Mouse (Mus musculus) cortical plate, adult 2 months (tissue): ENCODE measurements at regions not wholly inside any gene's neighbourhood (a gene's known extent, or its start where the extent isn't known, plus 50 kb on each side); places are given as distances from the start of the nearest gene placed in this dataset.

Experiments used
- CTCF ChIP-seq: fragments of 200-500 bp; IDR thresholded peaks from 2 replicates; pipeline ENCODE4 v1.5.1; 2011; ENCODE audit warnings: mild to moderate bottlenecking, control low read depth, low read length; ENCODE audit not compliant: insufficient read depth; ENCODE audit errors: extremely low read depth
- POLR2A ChIP-seq: fragments of 200-500 bp; IDR thresholded peaks from 2 replicates; pipeline ENCODE4 v1.6.1; 2011; ENCODE audit warnings: mild to moderate bottlenecking, low read length, control low read depth; ENCODE audit not compliant: insufficient read depth; ENCODE audit errors: extremely low read depth

DNA sequence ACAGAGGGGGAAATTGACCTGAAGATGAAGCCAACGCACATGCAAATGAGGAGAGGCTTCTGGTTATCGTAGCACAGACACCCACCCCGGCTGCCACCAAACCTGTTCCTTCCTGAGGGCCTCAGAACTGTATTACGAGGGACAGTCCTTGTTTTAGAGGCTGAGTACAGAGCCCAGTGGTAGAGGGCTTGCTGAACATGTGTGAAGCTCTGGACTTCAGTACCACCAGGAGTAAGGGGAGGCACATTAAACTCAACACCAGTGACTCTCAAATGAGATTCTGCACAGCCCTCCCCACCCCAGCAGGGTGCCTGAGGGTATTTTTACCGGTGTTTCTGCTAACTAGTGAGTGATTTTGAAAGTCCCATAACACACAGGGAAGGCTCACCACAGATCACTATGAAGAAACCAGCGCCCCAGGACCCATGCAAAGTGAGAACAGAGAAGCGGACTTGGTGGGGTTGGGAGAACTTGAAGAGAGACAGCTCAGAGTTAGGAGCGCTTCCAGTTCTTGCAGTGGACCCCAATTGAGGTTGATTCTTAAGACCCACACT is 116.9 kb downstream of the 2410131K14Rik start:
- TF ChIP-seq POLR2A, result no peak
- TF ChIP-seq CTCF, result no peak
